In genomic region chr11:31614394-31614713, GRCm38 (mm10) we compare ENCODE assay signal across 27 mouse cellular contexts. TPM values are rescaled to one million over a fixed set of nuclear protein-coding genes. Genes with fewer than 3 reads are reported as not detected.
DNase-seq lines count a peak whose midpoint lies in the region; ATAC-seq lines count a peak whose summit lies in the region.
"Had no signal": no experiment of that assay in that cellular context is flagged by ENCODE, and none has a peak within 500 bp of the region (broad histone marks: within the 10 kb centered on the region; RNA-seq: fewer than 3 reads in every experiment).

No protein-coding gene starts in this region.

- no peaks in the 10 kb centered on the region for H3K9me3 ChIP-seq in heart, embryonic 14.5 days (ENCODE audit: control insufficient read depth, low read length)
- H3K9me3 ChIP-seq in midbrain, embryonic 13.5 days: no peaks in the 10 kb centered on the region
- H3K9me3 ChIP-seq in midbrain, embryonic 11.5 days (ENCODE audit: control insufficient read depth, low read length): no peaks in the 10 kb centered on the region
- H3K9me3 ChIP-seq in midbrain, embryonic 16.5 days (replicated peaks; ENCODE audit: control insufficient read depth, low read length, poor library complexity, severe bottlenecking): no peaks in the 10 kb centered on the region
- H3K9me3 ChIP-seq: embryonic facial prominence, embryonic 13.5 days; forebrain, embryonic 10.5 days; forebrain, embryonic 15.5 days; intestine, embryonic 15.5 days; liver, embryonic 12.5 days had no signal

- no peak for ATAC-seq in heart, embryonic 14.5 days (ENCODE audit: insufficient number of reproducible peaks, insufficient read depth, low FRiP score, low read depth)
- peak; percentile 34; the same call in 1 of the 2 replicates for ATAC-seq in midbrain, embryonic 13.5 days
- ATAC-seq in midbrain, embryonic 11.5 days (ENCODE audit: low FRiP score): no peak
- no peak for ATAC-seq in midbrain, embryonic 16.5 days
- ATAC-seq: CD4-positive, CD25-positive, alpha-beta regulatory T cell, adult 4 months; liver, embryonic 12.5 days; liver, postnatal 0 days had no signal

- H3K9ac ChIP-seq in heart, embryonic 14.5 days (ENCODE audit: low read length): no peak overlapping the region
- no peak overlapping the region for H3K9ac ChIP-seq in midbrain, embryonic 13.5 days (replicated peaks)
- no peak overlapping the region for H3K9ac ChIP-seq in midbrain, embryonic 11.5 days (ENCODE audit: low read length)
- peak overlapping the region; percentile 8; the same call in 1 of the 2 replicates for H3K9ac ChIP-seq in midbrain, embryonic 16.5 days (ENCODE audit: low read depth, low read length)
- H3K9ac ChIP-seq: embryonic facial prominence, embryonic 13.5 days; forebrain, embryonic 15.5 days; intestine, embryonic 15.5 days; liver, embryonic 12.5 days; liver, postnatal 0 days had no signal

- H3K27me3 ChIP-seq in heart, embryonic 14.5 days (ENCODE audit: control insufficient read depth, insufficient read depth, low read length): no peaks in the 10 kb centered on the region
- no peaks in the 10 kb centered on the region for H3K27me3 ChIP-seq in midbrain, embryonic 13.5 days
- no peaks in the 10 kb centered on the region for H3K27me3 ChIP-seq in midbrain, embryonic 11.5 days (ENCODE audit: control insufficient read depth, insufficient read depth, low read length)
- H3K27me3 ChIP-seq in midbrain, embryonic 16.5 days (ENCODE audit: control insufficient read depth, insufficient read depth, low read depth, low read length): no peaks in the 10 kb centered on the region
- H3K27me3 ChIP-seq: embryonic facial prominence, embryonic 13.5 days; forebrain, embryonic 15.5 days; intestine, embryonic 15.5 days; liver, embryonic 12.5 days had no signal

- peak overlapping the region; percentile 13 for H3K4me2 ChIP-seq in heart, embryonic 14.5 days (ENCODE audit: low read length)
- H3K4me2 ChIP-seq in midbrain, embryonic 13.5 days (replicated peaks): peak overlapping the region; percentile 37
- no peak overlapping the region for H3K4me2 ChIP-seq in midbrain, embryonic 11.5 days
- H3K4me2 ChIP-seq in midbrain, embryonic 16.5 days (ENCODE audit: low read length): peak overlapping the region; percentile 27
- H3K4me2 ChIP-seq: embryonic facial prominence, embryonic 13.5 days; forebrain, embryonic 15.5 days; intestine, embryonic 15.5 days; liver, embryonic 12.5 days had no signal

- 65% methylated on average over 7 of the region's 7 CpGs for WGBS in heart, embryonic 14.5 days
- WGBS in midbrain, embryonic 13.5 days: 83% methylated on average over 7 of the region's 7 CpGs
- 82% methylated on average over 7 of the region's 7 CpGs for WGBS in midbrain, embryonic 11.5 days
- WGBS in midbrain, embryonic 16.5 days: 73% methylated on average over 7 of the region's 7 CpGs

- H3K36me3 ChIP-seq in heart, embryonic 14.5 days (ENCODE audit: control insufficient read depth, insufficient read depth, low read length): no peaks in the 10 kb centered on the region
- no peaks in the 10 kb centered on the region for H3K36me3 ChIP-seq in midbrain, embryonic 13.5 days
- no peaks in the 10 kb centered on the region for H3K36me3 ChIP-seq in midbrain, embryonic 11.5 days (ENCODE audit: control insufficient read depth, insufficient read depth, low read length)
- no peaks in the 10 kb centered on the region for H3K36me3 ChIP-seq in midbrain, embryonic 16.5 days (ENCODE audit: control insufficient read depth, insufficient read depth, low read length)
- H3K36me3 ChIP-seq: embryonic facial prominence, embryonic 13.5 days; forebrain, embryonic 10.5 days; forebrain, embryonic 15.5 days; intestine, embryonic 15.5 days; liver, embryonic 12.5 days had no signal

- DNase-seq in heart, adult 18-20 months: no peak
- DNase-seq in midbrain, embryonic 11.5 days (ENCODE audit: low spot score, missing footprints): no peak
- peak; percentile 61 for DNase-seq in brain, adult 2 months (ENCODE audit: low read depth, low spot score)
- DNase-seq in adrenal gland, postnatal 10 days: no peak
- DNase-seq: adrenal gland, postnatal 25 days; cerebellum, adult 18-20 months; cerebellum, postnatal 10 days; heart, postnatal 10 days; kidney, adult 2 months; kidney, postnatal 36 days; left cerebral cortex, postnatal 4 days; liver, postnatal 0 days; lung, postnatal 36 days; retina, postnatal 1 day; right cerebral cortex, postnatal 25 days; spleen, adult 18-20 months; thymus, adult 2 months; thymus, postnatal 36 days had no signal

- peaks cover 17 to 28% of the 10 kb centered on the region in 2 experiments for H3K4me1 ChIP-seq in heart, embryonic 14.5 days (ENCODE audit: control insufficient read depth in 2 of 2, insufficient read depth in 2 of 2, low read length in 2 of 2)
- peaks cover 6% of the 10 kb centered on the region for H3K4me1 ChIP-seq in midbrain, embryonic 13.5 days (replicated peaks)
- no peaks in the 10 kb centered on the region for H3K4me1 ChIP-seq in midbrain, embryonic 11.5 days (ENCODE audit: control insufficient read depth, insufficient read depth, low read length)
- no peaks in the 10 kb centered on the region for H3K4me1 ChIP-seq in midbrain, embryonic 16.5 days (ENCODE audit: control insufficient read depth, insufficient read depth, low read length)
- H3K4me1 ChIP-seq: embryonic facial prominence, embryonic 13.5 days; forebrain, embryonic 10.5 days; forebrain, embryonic 15.5 days; intestine, embryonic 15.5 days; liver, embryonic 12.5 days had no signal

- no peak overlapping the region for H3K4me3 ChIP-seq in heart, embryonic 14.5 days (ENCODE audit: control insufficient read depth in 1 of 2, insufficient read depth in 1 of 2, low read depth in 1 of 2, low read length in 2 of 2)
- no peak overlapping the region for H3K4me3 ChIP-seq in midbrain, embryonic 13.5 days (replicated peaks)
- H3K4me3 ChIP-seq in midbrain, embryonic 11.5 days (ENCODE audit: low read depth, low read length): no peak overlapping the region
- 0 out of 2 replicates have a peak overlapping the region, but pooled peaks have one; percentile 1 for H3K4me3 ChIP-seq in midbrain, embryonic 16.5 days (ENCODE audit: low read depth, low read length)
- H3K4me3 ChIP-seq: embryonic facial prominence, embryonic 13.5 days; forebrain, embryonic 10.5 days; forebrain, embryonic 15.5 days; intestine, embryonic 15.5 days; liver, embryonic 12.5 days had no signal

- H3K27ac ChIP-seq in heart, embryonic 14.5 days (replicated peaks in 1 of 2; ENCODE audit: control insufficient read depth in 1 of 2, insufficient read depth in 1 of 2, low read depth in 2 of 2, low read length in 2 of 2): no peak overlapping the region
- H3K27ac ChIP-seq in midbrain, embryonic 13.5 days: no peak overlapping the region
- no peak overlapping the region for H3K27ac ChIP-seq in midbrain, embryonic 11.5 days (ENCODE audit: low read depth, low read length)
- H3K27ac ChIP-seq in midbrain, embryonic 16.5 days (ENCODE audit: low read length): no peak overlapping the region
- H3K27ac ChIP-seq: embryonic facial prominence, embryonic 13.5 days; forebrain, embryonic 10.5 days; forebrain, embryonic 15.5 days; intestine, embryonic 15.5 days; liver, embryonic 12.5 days had no signal

RNA-seq across cellular contexts. Expression of gene Bod1, which starts 57.3 kb away (rescaled TPM):
- polyA plus RNA-seq in heart, embryonic 14.5 days (2014; fragmentation: Nextera tagmentation; extraction: Ambion mirVana): 87.6 and 98.4 TPM in 2 replicates
- 100 to 1,000 TPM; 134 to 154 TPM for total RNA-seq in heart, adult 18-20 months (2021)
- polyA plus RNA-seq in midbrain, embryonic 13.5 days (2015; fragmentation: Nextera tagmentation; extraction: Ambion mirVana): 153 and 163 TPM in 2 replicates
- 148 and 160 TPM in 2 replicates for polyA plus RNA-seq in midbrain, embryonic 11.5 days (2014; fragmentation: Nextera tagmentation; extraction: Ambion mirVana)
- polyA plus RNA-seq in midbrain, embryonic 16.5 days (2015; fragmentation: Nextera tagmentation; extraction: Ambion mirVana): 126 and 134 TPM in 2 replicates
- total RNA-seq in adrenal gland, postnatal 10 days (2021): 10 to 100 TPM; 58.1 to 61.2 TPM
